Mouse (Mus musculus) midbrain, embryonic 16.5 days (tissue): ENCODE data around the gene Smarcd3. TPM values are rescaled to one million over a fixed set of nuclear protein-coding genes. Genes with fewer than 3 reads are reported as not detected.

Source experiments
- ATAC-seq: fragments of 200-750 bp; cut with Nextera tagmentation; 2 replicates; pipeline ENCODE4 v1.8.0; 2017; ENCODE audit warnings: moderate TSS enrichment
- H3K27ac ChIP-seq: fragments of 300-500 bp; sonication (generic); 2 replicates; pipeline ENCODE4 v1.5.1; 2014; ENCODE audit warnings: mild to moderate bottlenecking, low read length, mixed read lengths
- H3K27me3 ChIP-seq: fragments of 300-500 bp; sonication (generic); 2 replicates; pipeline ENCODE4 v1.6.1; 2014; ENCODE audit warnings: low read depth, low read length, mixed read lengths; ENCODE audit not compliant: control insufficient read depth, insufficient read depth
- H3K36me3 ChIP-seq: fragments of 300-500 bp; sonication (generic); 2 replicates; pipeline ENCODE4 v1.6.1; 2014; ENCODE audit warnings: mild to moderate bottlenecking, low read length, moderate library complexity, mixed read lengths; ENCODE audit not compliant: control insufficient read depth, insufficient read depth
- H3K4me1 ChIP-seq: fragments of 300-500 bp; sonication (generic); 2 replicates; pipeline ENCODE4 v1.6.1; 2014; ENCODE audit warnings: mild to moderate bottlenecking, low read length, mixed read lengths; ENCODE audit not compliant: control insufficient read depth, insufficient read depth
- H3K4me2 ChIP-seq: fragments of 300-500 bp; sonication (generic); 2 replicates; pipeline ENCODE4 v1.6.1; 2014; ENCODE audit warnings: mild to moderate bottlenecking, low read length, mixed read lengths
- H3K4me3 ChIP-seq: fragments of 300-500 bp; sonication (generic); 2 replicates; pipeline ENCODE4 v1.5.1; 2014; ENCODE audit warnings: low read depth, mild to moderate bottlenecking, low read length, moderate library complexity, mixed read lengths
- H3K9ac ChIP-seq: fragments of 300-500 bp; sonication (generic); 2 replicates; pipeline ENCODE4 v1.6.1; 2014; ENCODE audit warnings: low read depth, low read length, mixed read lengths
- H3K9me3 ChIP-seq: fragments of 300-500 bp; sonication (generic); replicated peaks from 2 replicates; pipeline ENCODE4 v1.6.1; 2014; ENCODE audit warnings: mild to moderate bottlenecking, low read length, mixed read lengths; ENCODE audit not compliant: control insufficient read depth, poor library complexity, severe bottlenecking
- WGBS: fragments of 180-500 bp; shearing (Covaris S2); extraction: QIAGEN DNeasy Blood & Tissue Kit; methylation state at CpG from one replicate; pipeline ENCODE4 v1.1.7; 2014; 5-methylcytosine and 5-hydroxymethylcytosine counted together
- polyA plus RNA-seq: library from polyadenylated mRNA; unstranded; fragments of >200 nt; fragmentation: Nextera tagmentation; extraction: Ambion mirVana; gene quantifications from 2 replicates; pipeline ENCODE4 v1.2.1, GENCODE M21; 2015

Gene Smarcd3
- polyA plus RNA-seq, 1 experiment from 2014 or later: 192 TPM

DNA sequence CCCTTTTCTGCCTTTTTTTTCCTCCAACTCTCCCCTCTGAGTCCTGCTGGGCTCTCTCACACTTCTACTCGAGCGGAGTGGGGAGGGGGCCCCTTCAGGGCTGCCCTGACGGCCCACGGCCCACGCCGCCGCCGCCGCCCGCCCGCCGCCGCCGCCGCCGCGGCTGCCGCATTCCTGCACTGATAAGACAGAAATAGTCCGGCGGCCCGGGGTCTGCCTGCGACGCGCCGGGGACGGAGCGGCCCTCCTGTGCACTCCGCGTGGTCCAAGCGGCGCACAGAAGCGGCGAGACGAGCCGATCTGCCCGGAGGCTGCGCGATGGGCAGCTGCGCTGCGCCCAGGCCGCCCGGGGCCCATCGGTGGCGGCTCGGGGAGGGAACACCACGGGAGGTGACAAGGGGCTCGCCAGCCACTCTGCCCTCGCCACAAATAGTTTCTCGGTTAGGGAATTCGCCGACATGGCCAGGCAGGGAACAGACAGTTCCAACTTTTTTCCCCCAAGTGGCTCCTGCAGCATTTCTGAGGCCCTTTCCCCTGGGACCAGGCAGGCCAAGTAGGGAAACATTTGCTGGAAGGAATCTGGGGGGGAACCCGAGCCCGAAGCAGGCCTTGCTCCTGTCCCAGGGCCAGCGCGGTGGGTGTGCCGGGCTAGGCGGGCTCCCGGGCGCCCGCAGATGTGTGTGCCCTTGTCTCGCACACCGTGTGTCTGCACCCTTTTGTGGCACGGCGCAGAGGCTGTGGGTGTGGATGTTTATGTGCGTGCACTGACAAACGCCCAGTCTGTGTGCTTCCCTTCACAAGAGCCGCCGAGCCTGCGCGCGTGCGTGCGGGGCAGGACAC lies 22.1 kb downstream of the Smarcd3 start:
- Histone ChIP-seq H3K9ac (peak overlapping the region; percentile 92), H3K4me2 (peak overlapping the region; percentile 97), H3K27ac (peak overlapping the region; percentile 100), H3K27me3 (no peaks in the 10 kb centered on the region), H3K9me3 (no peaks in the 10 kb centered on the region), H3K4me1 (peaks cover 73% of the 10 kb centered on the region), H3K4me3 (peak overlapping the region; percentile 70), H3K36me3 (no peaks in the 10 kb centered on the region)
- under 1% methylated on average over 66 of the region's 73 CpGs for WGBS
- ATAC-seq: peak; percentile 36

DNA sequence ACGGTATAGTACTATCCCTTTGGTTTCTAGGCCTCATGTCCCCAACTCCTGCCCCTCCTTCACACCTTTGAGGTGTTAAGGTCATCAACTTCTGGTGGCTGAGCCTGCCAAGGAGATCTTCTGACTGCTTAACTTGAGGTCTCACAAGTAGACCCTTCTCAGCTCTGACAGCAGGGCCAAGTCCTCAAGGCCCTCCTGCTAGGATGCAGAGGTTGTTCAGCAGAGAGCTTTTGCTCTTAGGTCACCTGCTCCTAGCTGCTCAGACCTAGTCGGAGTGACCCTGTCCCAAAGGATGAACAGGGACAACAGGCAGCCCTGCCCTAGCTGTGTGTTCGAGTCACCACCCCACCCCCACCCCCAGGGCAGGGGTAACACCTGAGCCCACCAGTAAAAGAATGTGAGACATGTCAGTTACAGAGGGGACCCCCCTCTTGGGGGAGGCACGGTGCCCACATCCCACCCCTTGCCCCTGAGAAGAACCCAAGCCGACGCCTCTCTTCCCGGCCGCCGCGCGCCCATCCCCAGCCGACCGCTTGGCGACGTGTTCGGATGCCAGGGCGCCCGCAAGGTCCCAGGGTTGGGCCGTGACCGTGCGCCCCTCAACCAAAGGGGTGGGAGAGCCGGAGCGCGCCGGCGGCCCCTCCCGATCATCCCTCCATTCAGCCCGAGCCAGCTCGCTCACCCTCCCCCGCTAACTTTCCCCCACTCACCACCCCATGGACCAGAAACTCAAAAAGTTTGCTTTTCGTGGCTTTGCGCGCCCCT lies 23.0 kb downstream of the Smarcd3 start:
- Histone ChIP-seq H3K4me2 (peak overlapping the region; percentile 97), H3K27ac (peak overlapping the region; percentile 100), H3K27me3 (no peaks in the 10 kb centered on the region), H3K36me3 (no peaks in the 10 kb centered on the region), H3K4me1 (peaks cover 73% of the 10 kb centered on the region), H3K4me3 (peak overlapping the region; percentile 70), H3K9me3 (no peaks in the 10 kb centered on the region), H3K9ac (peak overlapping the region; percentile 92)
- WGBS: 1% methylated on average over 28 of the region's 33 CpGs
- ATAC-seq: no peak

GRCm38 (mm10) chr5:24600236-24600635 lies 24.0 kb downstream of the Smarcd3 start:
- ATAC-seq: no peak
- H3K36me3 ChIP-seq: no peaks in the 10 kb centered on the region; the same call in 1 of the 2 replicates

DNA sequence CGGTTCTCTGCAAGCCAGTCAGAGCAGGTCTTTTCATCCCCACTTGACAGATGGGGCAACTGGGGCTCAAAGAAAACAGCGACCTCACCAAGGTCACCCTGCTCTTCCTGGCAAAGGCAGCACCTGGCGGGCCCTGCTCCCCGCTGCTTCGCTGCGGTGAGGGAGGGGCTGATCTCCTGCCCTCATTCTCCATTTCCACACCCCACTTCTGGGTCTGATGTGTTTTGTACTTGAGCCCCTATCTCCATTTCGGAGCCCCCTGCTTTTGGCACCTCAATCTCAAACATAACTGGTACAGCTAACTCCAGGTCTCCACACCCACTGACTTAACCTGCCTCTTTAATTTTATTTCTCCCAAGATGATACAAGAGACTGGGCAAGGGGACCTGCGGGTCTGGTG lies 25.1 kb downstream of the Smarcd3 start:
- peaks cover 6% of the 10 kb centered on the region for H3K36me3 ChIP-seq
- ATAC-seq: no peak
- peak overlapping the region; percentile 67 for H3K4me3 ChIP-seq
- H3K4me2 ChIP-seq: peak overlapping the region; percentile 90
- WGBS: 9% methylated on average over 8 of the region's 8 CpGs
- no peaks in the 10 kb centered on the region for H3K27me3 ChIP-seq
- peaks cover 73% of the 10 kb centered on the region for H3K4me1 ChIP-seq
- H3K27ac ChIP-seq: peak overlapping the region; percentile 88
- peak overlapping the region; percentile 91 for H3K9ac ChIP-seq
- H3K9me3 ChIP-seq: no peaks in the 10 kb centered on the region

More at GRCm38 (mm10) chr5:24600236-24600635, 24.0 kb downstream of the Smarcd3 start:
- peaks cover 73% of the 10 kb centered on the region for H3K4me1 ChIP-seq
- H3K4me2 ChIP-seq: peak overlapping the region; percentile 97
- peak overlapping the region; percentile 12; the same call in 1 of the 2 replicates for H3K4me3 ChIP-seq
- H3K27ac ChIP-seq: peak overlapping the region; percentile 100; the same call in 1 of the 2 replicates
- no peaks in the 10 kb centered on the region for H3K27me3 ChIP-seq
- H3K9ac ChIP-seq: peak overlapping the region; percentile 92
- 66% methylated on average over 2 of the region's 2 CpGs for WGBS
- H3K9me3 ChIP-seq: no peaks in the 10 kb centered on the region

- Histone ChIP-seq H3K4me3 (peak overlapping the region; percentile 67), H3K9me3 (no peaks in the 10 kb centered on the region), H3K36me3 (peaks cover 9% of the 10 kb centered on the region), H3K9ac (peak overlapping the region; percentile 91), H3K4me2 (peak overlapping the region; percentile 90), H3K27me3 (no peaks in the 10 kb centered on the region), H3K4me1 (peaks cover 67% of the 10 kb centered on the region), H3K27ac (peak overlapping the region; percentile 88)
- ATAC-seq: peak; percentile 36
- WGBS: under 1% methylated on average over 36 of the region's 41 CpGs
Measured at GRCm38 (mm10) chr5:24598570-24599006, 25.6 kb downstream of the Smarcd3 start.

GRCm38 (mm10) chr5:24597901-24598569 lies 26.2 kb downstream of the Smarcd3 start:
- Histone ChIP-seq H3K4me3 (peak overlapping the region; percentile 67), H3K4me1 (peaks cover 63% of the 10 kb centered on the region), H3K9me3 (no peaks in the 10 kb centered on the region), H3K36me3 (peaks cover 15% of the 10 kb centered on the region), H3K27me3 (no peaks in the 10 kb centered on the region), H3K4me2 (peak overlapping the region; percentile 90), H3K9ac (peak overlapping the region; percentile 91), H3K27ac (peak overlapping the region; percentile 88)
- no peak for ATAC-seq
- WGBS: 15% methylated on average over 15 of the region's 15 CpGs

DNA sequence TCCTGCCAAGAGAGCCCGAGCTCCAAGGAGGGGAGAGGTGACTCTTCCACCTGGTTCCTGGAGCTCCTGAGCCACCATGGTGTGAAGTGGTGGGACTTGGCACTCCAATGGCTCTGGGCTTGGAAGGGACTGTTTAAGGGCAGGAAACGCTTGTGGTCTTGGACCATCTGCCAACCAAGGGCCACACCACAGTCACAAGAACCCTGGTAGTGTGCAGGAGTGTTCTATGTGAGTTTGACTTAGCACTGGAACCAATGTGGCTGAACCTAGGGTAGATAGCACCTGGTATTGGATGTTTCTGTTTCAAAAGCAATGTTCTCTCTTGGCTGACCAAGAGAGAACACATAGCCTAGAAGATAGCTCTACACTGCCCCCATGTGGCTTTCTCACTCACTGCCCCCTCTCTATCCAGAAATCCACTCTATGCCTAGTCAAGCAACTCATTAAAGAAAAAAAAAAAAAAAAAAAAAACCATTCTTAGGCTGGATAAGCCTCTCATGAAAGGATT lies 26.9 kb downstream of the Smarcd3 start:
- peak overlapping the region; percentile 50 for H3K4me2 ChIP-seq
- H3K9me3 ChIP-seq: no peaks in the 10 kb centered on the region
- H3K27me3 ChIP-seq: no peaks in the 10 kb centered on the region
- H3K9ac ChIP-seq: peak overlapping the region; percentile 65
- peak; percentile 29; the same call in 1 of the 2 replicates for ATAC-seq
- H3K4me1 ChIP-seq: peaks cover 55% of the 10 kb centered on the region
- peak overlapping the region; percentile 92 for H3K27ac ChIP-seq
- 37% methylated on average over 2 of the region's 2 CpGs for WGBS
- H3K4me3 ChIP-seq: peak overlapping the region; percentile 30
- peaks cover 20% of the 10 kb centered on the region for H3K36me3 ChIP-seq

DNA sequence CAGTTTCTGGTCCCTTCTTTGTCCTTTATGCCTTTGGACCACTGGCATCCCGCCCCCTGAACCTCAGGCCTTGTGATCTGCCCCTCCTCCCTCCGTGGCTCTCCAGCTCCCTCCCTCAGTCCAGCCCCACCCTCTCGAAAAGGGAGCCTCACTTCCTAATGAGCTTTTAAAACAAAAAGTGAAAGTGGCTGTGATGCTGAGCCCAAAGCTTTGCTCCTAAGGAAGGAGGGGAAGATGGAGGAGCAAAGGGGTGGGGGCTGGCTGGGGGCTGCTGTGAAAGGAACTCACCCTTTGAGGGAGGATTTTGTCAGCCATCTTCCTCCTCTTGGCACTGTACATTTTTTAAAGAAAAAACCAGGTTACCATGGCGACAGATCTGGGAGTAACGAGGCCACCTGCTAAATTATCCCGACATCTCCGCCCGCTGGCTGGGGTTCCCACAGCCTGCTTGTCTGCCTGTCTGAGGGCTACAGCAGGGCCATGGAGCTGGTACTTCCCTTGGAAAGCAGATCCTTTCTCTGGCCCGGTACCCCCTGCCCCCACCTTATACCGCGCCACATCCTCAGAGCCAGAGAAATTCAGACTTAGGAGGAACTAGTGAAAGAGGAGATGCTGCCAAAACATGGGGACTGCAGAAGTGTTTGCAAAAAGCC lies 27.6 kb downstream of the Smarcd3 start:
- ATAC-seq: peak; percentile 44
- H3K4me1 ChIP-seq: peaks cover 53% of the 10 kb centered on the region

More for the DNA sequence above, 27.6 kb downstream of the Smarcd3 start:
- Histone ChIP-seq H3K4me3 (peak overlapping the region; percentile 30), H3K9ac (peak overlapping the region; percentile 65), H3K27ac (peak overlapping the region; percentile 92), H3K27me3 (no peaks in the 10 kb centered on the region), H3K9me3 (no peaks in the 10 kb centered on the region), H3K4me2 (peak overlapping the region; percentile 50), H3K36me3 (peaks cover 26% of the 10 kb centered on the region)
- WGBS: 2% methylated on average over 11 of the region's 11 CpGs
